Mouse (Mus musculus): Measurements from ENCODE around the gene Ptprg. TPM values are rescaled to one million over a fixed set of nuclear protein-coding genes. Genes with fewer than 3 reads are reported as not detected.

Gene Ptprg
- polyA plus RNA-seq, 1 experiment from 2014 or later, result 33.5 TPM

- no peak for ATAC-seq
- Histone ChIP-seq H3K9ac (replicated peaks; ENCODE audit: low read depth, low read length) (no peak overlapping the region), H3K27ac (ENCODE audit: low read length) (no peak overlapping the region), H3K4me1 (replicated peaks; ENCODE audit: control insufficient read depth, insufficient read depth, low read length) (peaks cover 12% of the 10 kb centered on the region), H3K4me2 (ENCODE audit: low read length) (no peak overlapping the region), H3K27me3 (replicated peaks; ENCODE audit: control insufficient read depth, insufficient read depth, low read length) (no peaks in the 10 kb centered on the region), H3K9me3 (ENCODE audit: control insufficient read depth, low read length) (no peaks in the 10 kb centered on the region), H3K4me3 (replicated peaks; ENCODE audit: low read length) (no peak overlapping the region), H3K36me3 (ENCODE audit: control insufficient read depth, insufficient read depth) (no peaks in the 10 kb centered on the region)
- WGBS, result 95% methylated on average over 6 of the region's 6 CpGs
These were observed 320.9 kb downstream of the Ptprg start for GRCm38 (mm10) chr14:11874266-11874665.

- H3K9ac ChIP-seq (replicated peaks; ENCODE audit: low read depth, low read length), result no peak overlapping the region
- no peaks in the 10 kb centered on the region for H3K27me3 ChIP-seq (replicated peaks; ENCODE audit: control insufficient read depth, insufficient read depth, low read length)
- no peaks in the 10 kb centered on the region for H3K9me3 ChIP-seq (ENCODE audit: control insufficient read depth, low read length)
- 30% methylated on average over 11 of the region's 11 CpGs for WGBS
- ATAC-seq, result peak; percentile 95
- H3K27ac ChIP-seq (ENCODE audit: low read length), result peak overlapping the region; percentile 26; the same call in 1 of the 2 replicates
- H3K36me3 ChIP-seq (ENCODE audit: control insufficient read depth, insufficient read depth), result no peaks in the 10 kb centered on the region
- peaks cover 12% of the 10 kb centered on the region for H3K4me1 ChIP-seq (replicated peaks; ENCODE audit: control insufficient read depth, insufficient read depth, low read length)
- no peak overlapping the region for H3K4me2 ChIP-seq (ENCODE audit: low read length)
- no peak overlapping the region for H3K4me3 ChIP-seq (replicated peaks; ENCODE audit: low read length)
These were observed 321.9 kb downstream of the Ptprg start for GRCm38 (mm10) chr14:11874960-11875889.

DNA sequence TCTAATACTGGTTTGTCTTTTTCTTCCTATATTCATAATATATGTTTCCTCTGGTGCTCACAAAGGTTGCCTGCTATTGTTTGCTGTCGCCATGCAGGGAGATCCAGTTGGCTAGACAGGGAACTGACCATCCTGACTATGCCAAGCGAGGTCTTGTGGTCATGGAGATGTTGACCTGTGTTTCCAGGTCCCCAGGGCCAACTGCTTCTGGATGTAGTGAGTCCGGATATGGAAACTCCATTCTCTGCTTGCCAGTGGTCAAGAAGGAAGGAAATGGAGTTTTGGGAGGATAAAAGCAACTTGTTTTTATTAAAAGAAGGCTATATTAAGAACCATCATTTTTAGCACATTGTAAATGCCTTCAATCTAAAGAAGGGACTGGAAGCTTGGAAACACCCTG is 327.8 kb downstream of the Ptprg start:
- H3K4me1 ChIP-seq (replicated peaks; ENCODE audit: control insufficient read depth, insufficient read depth, low read length), result peaks cover 11% of the 10 kb centered on the region
- H3K9me3 ChIP-seq (ENCODE audit: control insufficient read depth, low read length), result no peaks in the 10 kb centered on the region
- 80% methylated on average over 3 of the region's 3 CpGs for WGBS
- no peaks in the 10 kb centered on the region for H3K27me3 ChIP-seq (replicated peaks; ENCODE audit: control insufficient read depth, insufficient read depth, low read length)
- no peak overlapping the region for H3K4me2 ChIP-seq (ENCODE audit: low read length)
- H3K36me3 ChIP-seq (ENCODE audit: control insufficient read depth, insufficient read depth), result no peaks in the 10 kb centered on the region
- H3K27ac ChIP-seq (ENCODE audit: low read length), result no peak overlapping the region
- no peak overlapping the region for H3K4me3 ChIP-seq (replicated peaks; ENCODE audit: low read length)
- no peak overlapping the region for H3K9ac ChIP-seq (replicated peaks; ENCODE audit: low read depth, low read length)
- ATAC-seq, result no peak

- peak; percentile 72 for ATAC-seq
- Histone ChIP-seq H3K4me1 (replicated peaks; ENCODE audit: control insufficient read depth, insufficient read depth, low read length) (peaks cover 11% of the 10 kb centered on the region), H3K9ac (replicated peaks; ENCODE audit: low read depth, low read length) (no peak overlapping the region), H3K27ac (ENCODE audit: low read length) (no peak overlapping the region), H3K27me3 (replicated peaks; ENCODE audit: control insufficient read depth, insufficient read depth, low read length) (no peaks in the 10 kb centered on the region), H3K4me3 (replicated peaks; ENCODE audit: low read length) (no peak overlapping the region), H3K4me2 (ENCODE audit: low read length) (peak overlapping the region; percentile 10; the same call in 1 of the 2 replicates), H3K36me3 (ENCODE audit: control insufficient read depth, insufficient read depth) (no peaks in the 10 kb centered on the region), H3K9me3 (ENCODE audit: control insufficient read depth, low read length) (no peaks in the 10 kb centered on the region)
- WGBS, result 21% methylated on average over 10 of the region's 10 CpGs
These were observed 330.0 kb downstream of the Ptprg start for GRCm38 (mm10) chr14:11883142-11883921.

- H3K4me2 ChIP-seq (ENCODE audit: low read length), result no peak overlapping the region
- peaks cover 11% of the 10 kb centered on the region for H3K4me1 ChIP-seq (replicated peaks; ENCODE audit: control insufficient read depth, insufficient read depth, low read length)
- no peak overlapping the region for H3K4me3 ChIP-seq (replicated peaks; ENCODE audit: low read length)
- 53% methylated on average over 5 of the region's 5 CpGs for WGBS
- H3K9me3 ChIP-seq (ENCODE audit: control insufficient read depth, low read length), result no peaks in the 10 kb centered on the region
- no peaks in the 10 kb centered on the region for H3K27me3 ChIP-seq (replicated peaks; ENCODE audit: control insufficient read depth, insufficient read depth, low read length)
- no peaks in the 10 kb centered on the region for H3K36me3 ChIP-seq (ENCODE audit: control insufficient read depth, insufficient read depth)
- H3K27ac ChIP-seq (ENCODE audit: low read length), result no peak overlapping the region
- ATAC-seq, result no peak
- H3K9ac ChIP-seq (replicated peaks; ENCODE audit: low read depth, low read length), result no peak overlapping the region
These were observed 330.7 kb downstream of the Ptprg start for GRCm38 (mm10) chr14:11883995-11884394.

- Histone ChIP-seq H3K4me3 (replicated peaks; ENCODE audit: low read length) (no peak overlapping the region), H3K27me3 (replicated peaks; ENCODE audit: control insufficient read depth, insufficient read depth, low read length) (no peaks in the 10 kb centered on the region), H3K4me2 (ENCODE audit: low read length) (no peak overlapping the region), H3K36me3 (ENCODE audit: control insufficient read depth, insufficient read depth) (no peaks in the 10 kb centered on the region), H3K9me3 (ENCODE audit: control insufficient read depth, low read length) (no peaks in the 10 kb centered on the region), H3K4me1 (replicated peaks; ENCODE audit: control insufficient read depth, insufficient read depth, low read length) (peaks cover 14% of the 10 kb centered on the region), H3K9ac (replicated peaks; ENCODE audit: low read depth, low read length) (no peak overlapping the region), H3K27ac (ENCODE audit: low read length) (no peak overlapping the region)
- ATAC-seq, result no peak
- 85% methylated on average over 3 of the region's 3 CpGs for WGBS
These were observed 333.1 kb downstream of the Ptprg start for GRCm38 (mm10) chr14:11886417-11886816.

GRCm38 (mm10) chr14:11890890-11891289 is 337.6 kb downstream of the Ptprg start:
- H3K9ac ChIP-seq (replicated peaks; ENCODE audit: low read depth, low read length), result no peak overlapping the region
- WGBS, result 51% methylated on average over 3 of the region's 3 CpGs

GRCm38 (mm10) chr14:11892621-11893020 is 339.3 kb downstream of the Ptprg start:
- Histone ChIP-seq H3K4me1 (replicated peaks; ENCODE audit: control insufficient read depth, insufficient read depth, low read length) (peaks cover 3% of the 10 kb centered on the region; the same call in 1 of the 2 replicates), H3K4me3 (replicated peaks; ENCODE audit: low read length) (no peak overlapping the region), H3K9me3 (ENCODE audit: control insufficient read depth, low read length) (no peaks in the 10 kb centered on the region), H3K9ac (replicated peaks; ENCODE audit: low read depth, low read length) (no peak overlapping the region), H3K4me2 (ENCODE audit: low read length) (no peak overlapping the region), H3K27ac (ENCODE audit: low read length) (no peak overlapping the region), H3K36me3 (ENCODE audit: control insufficient read depth, insufficient read depth) (no peaks in the 10 kb centered on the region), H3K27me3 (replicated peaks; ENCODE audit: control insufficient read depth, insufficient read depth, low read length) (no peaks in the 10 kb centered on the region)
- 58% methylated on average over 9 of the region's 9 CpGs for WGBS
- no peak for ATAC-seq

More at GRCm38 (mm10) chr14:11890890-11891289, 337.6 kb downstream of the Ptprg start:
- Histone ChIP-seq H3K9me3 (ENCODE audit: control insufficient read depth, low read length) (no peaks in the 10 kb centered on the region), H3K4me1 (replicated peaks; ENCODE audit: control insufficient read depth, insufficient read depth, low read length) (peaks cover 3% of the 10 kb centered on the region; the same call in 1 of the 2 replicates), H3K27ac (ENCODE audit: low read length) (no peak overlapping the region), H3K27me3 (replicated peaks; ENCODE audit: control insufficient read depth, insufficient read depth, low read length) (no peaks in the 10 kb centered on the region), H3K4me3 (replicated peaks; ENCODE audit: low read length) (no peak overlapping the region), H3K4me2 (ENCODE audit: low read length) (no peak overlapping the region), H3K36me3 (ENCODE audit: control insufficient read depth, insufficient read depth) (no peaks in the 10 kb centered on the region)
- peak; percentile 52; the same call in 1 of the 2 replicates for ATAC-seq

DNA sequence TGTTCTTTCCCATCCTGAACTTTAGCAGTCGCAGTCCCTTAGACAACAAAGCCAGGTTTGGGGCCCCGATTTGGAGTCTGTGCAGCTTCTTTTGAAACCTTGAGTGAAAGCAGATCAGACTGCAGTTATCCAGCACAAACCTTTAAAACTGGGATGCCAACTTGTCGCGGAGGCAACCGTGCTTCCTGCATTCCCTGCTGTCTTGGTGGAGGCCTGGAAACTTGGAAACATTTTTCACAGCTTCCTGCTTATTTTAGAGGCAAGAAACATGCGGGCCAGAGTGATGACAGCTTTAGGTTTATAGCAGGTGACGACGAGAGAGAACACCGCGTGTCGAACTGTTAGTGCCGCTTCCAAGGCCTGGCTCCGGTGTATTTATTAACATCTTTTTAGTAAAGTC is 342.2 kb downstream of the Ptprg start:
- 0 out of 2 replicates have a peak, but pooled peaks have one; percentile 41 for ATAC-seq

More for the DNA sequence above, 342.2 kb downstream of the Ptprg start:
- H3K4me1 ChIP-seq (replicated peaks; ENCODE audit: control insufficient read depth, insufficient read depth, low read length), result peaks cover 3% of the 10 kb centered on the region; the same call in 1 of the 2 replicates
- H3K9ac ChIP-seq (replicated peaks; ENCODE audit: low read depth, low read length), result no peak overlapping the region
- H3K9me3 ChIP-seq (ENCODE audit: control insufficient read depth, low read length), result no peaks in the 10 kb centered on the region
- H3K4me3 ChIP-seq (replicated peaks; ENCODE audit: low read length), result no peak overlapping the region
- H3K27me3 ChIP-seq (replicated peaks; ENCODE audit: control insufficient read depth, insufficient read depth, low read length), result no peaks in the 10 kb centered on the region
- no peaks in the 10 kb centered on the region for H3K36me3 ChIP-seq (ENCODE audit: control insufficient read depth, insufficient read depth)
- WGBS, result 63% methylated on average over 13 of the region's 13 CpGs
- H3K4me2 ChIP-seq (ENCODE audit: low read length), result no peak overlapping the region
- H3K27ac ChIP-seq (ENCODE audit: low read length), result no peak overlapping the region
